Mouse (Mus musculus) T-helper 17 cell (primary cell): ENCODE data around the gene Cwc25.

Experiments used
- in situ Hi-C, 2 experiments: fragments of 300-600 bp; cut with MboI, MseI; formaldehyde crosslinking; loops; 1 replicate in 1 of 2; 2 replicates in 1 of 2; pipeline ENCODE4 v1.15.1; 2025; ENCODE audit warnings: high pct_unique_total_duplicates in 2 of 2

Gene Cwc25

GRCm38 (mm10) chr11:97701581-97702392 is 64.6 kb downstream of the Cwc25 start:
- in situ Hi-C loops = loop anchor here in 1 of 2 experiments (5.0 kb wide), 1 partner anchor 36 kb away; no protein-coding TSS in a partner anchor

DNA sequence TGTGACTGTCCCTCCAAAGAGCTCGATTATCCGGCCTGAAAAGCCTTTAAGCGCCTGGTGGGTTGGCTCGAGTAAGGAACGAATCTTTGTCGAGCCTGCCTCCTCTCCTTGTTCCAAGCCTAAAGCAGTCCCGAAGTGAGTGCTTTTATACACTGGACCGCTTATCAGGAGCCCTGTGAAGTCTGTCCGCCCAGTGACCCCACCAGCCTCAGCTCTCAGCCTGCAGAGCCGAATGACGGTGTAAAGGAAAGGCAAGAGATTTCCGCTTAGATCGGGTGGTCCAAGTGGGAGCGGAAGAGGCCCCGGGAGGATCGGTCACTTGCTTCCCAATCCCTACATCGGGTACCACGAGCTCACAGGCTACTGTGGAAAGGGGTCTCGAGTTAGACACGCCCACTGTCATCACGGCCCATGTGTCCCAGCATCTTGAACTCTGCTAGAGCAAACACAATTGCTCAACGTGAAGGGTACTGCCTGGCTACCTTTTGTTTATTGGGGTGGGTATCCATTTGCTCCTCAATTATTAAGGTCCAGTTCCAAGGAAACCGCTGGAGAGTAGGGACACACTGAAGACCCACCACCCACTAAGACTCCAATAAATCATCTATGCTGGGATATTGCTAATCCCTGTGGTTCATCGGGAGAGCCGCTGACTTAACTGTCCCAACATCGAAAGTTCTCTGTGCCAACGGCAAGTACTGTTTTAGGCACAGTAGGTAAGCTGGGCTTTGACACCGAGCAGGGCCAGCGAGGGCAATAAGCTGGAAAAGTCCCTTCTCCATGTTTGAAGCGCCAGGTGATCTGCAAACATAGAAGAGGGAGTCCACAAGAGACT is 65.4 kb downstream of the Cwc25 start:
- in situ Hi-C loops = loop anchor here in 1 of 2 experiments (5.0 kb wide), 1 partner anchor 36 kb away; no protein-coding TSS in a partner anchor

GRCm38 (mm10) chr11:97700003-97700745 is 66.2 kb downstream of the Cwc25 start, which contains the start of gene Pcgf2:
TSS of gene Pcgf2 (minus strand) at chr11:97700497.
- in situ Hi-C loops = loop anchor here in 1 of 2 experiments (5.0 kb wide), 1 partner anchor 37 kb away; no protein-coding TSS in a partner anchor

GRCm38 (mm10) chr11:97699626-97700002 is 66.7 kb downstream of the Cwc25 start:
- in situ Hi-C loops = loop anchor here in 1 of 2 experiments (5.0 kb wide), 2 partner anchors 38 to 67 kb away; no protein-coding TSS in a partner anchor

DNA sequence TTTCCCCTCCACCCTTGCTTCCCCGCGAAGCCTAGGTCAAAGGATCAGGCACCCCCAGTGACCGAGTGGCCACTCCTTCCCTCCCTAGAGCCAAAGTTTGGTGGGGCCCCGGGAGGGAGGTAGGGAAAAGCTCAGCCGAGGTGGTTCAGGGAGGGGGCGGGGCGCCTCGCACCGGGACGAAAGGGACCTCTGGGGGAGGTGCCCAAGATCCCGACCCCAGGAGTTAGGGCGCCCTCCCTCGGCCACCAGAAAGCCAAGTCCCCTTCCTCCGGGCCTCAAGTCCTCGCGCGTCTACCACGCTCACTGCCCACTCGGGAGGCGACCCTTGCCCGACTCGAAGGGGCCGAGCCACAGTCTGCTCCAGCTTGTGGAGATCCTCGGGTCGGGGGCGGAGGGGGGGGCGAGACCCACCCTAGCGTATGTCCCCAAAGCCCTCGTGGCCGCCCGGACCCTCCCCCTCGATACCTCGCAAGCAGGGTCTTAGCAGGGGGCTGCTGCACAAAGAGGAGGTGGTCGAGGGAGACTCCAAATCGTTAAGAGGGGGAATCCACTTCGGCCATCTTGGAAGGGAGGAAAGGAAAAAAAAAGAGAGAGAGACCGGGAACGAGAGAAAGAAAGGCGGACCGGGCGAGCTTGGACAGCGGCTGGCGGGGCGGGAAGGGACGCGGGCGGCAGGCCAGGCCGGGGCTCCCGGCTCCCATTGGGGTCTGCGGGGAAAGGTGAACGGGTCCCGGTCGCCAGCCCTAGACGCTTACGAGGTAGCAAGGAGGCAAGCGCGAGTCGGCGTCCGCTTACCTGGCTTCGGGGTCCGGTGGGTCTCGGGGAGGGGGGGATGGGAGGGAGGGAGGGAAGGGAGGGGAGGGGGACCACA is 67.4 kb downstream of the Cwc25 start:
- in situ Hi-C loops = loop anchor here in 1 of 2 experiments (5.0 kb wide), 1 partner anchor 67 kb away; no protein-coding TSS in a partner anchor

DNA sequence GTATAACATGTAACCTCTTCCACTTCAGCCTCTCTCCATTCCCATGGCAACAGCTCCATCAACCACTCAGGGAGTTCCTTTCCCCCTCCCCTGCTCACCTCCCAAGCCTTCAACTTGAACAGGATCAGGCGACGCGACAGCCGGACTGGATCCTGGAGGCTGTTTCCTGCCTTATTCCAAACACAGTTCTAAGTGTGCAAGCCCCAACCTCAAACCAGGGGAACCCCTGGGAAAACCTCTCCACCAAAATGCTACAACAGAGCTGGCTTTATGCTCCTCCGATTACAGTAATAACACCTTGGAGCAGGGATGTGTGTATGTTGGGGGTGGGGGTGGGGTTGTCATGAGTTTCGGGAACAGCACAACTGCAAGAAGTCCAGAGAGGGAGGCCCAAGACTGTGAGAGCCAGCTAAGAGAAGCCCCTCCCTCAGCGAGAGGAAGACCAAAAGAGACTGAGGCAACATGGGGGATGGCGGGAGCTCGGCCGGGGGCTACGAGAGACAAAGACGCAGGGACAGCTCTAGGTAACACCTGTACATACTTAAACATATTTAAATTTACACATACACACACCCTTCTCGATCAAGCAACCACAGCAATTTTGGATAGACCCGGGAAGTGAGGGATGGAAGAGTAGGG is 68.3 kb downstream of the Cwc25 start:
- in situ Hi-C loops = loop anchor here in 1 of 2 experiments (5.0 kb wide), 1 partner anchor 66 kb away; no protein-coding TSS in a partner anchor

- in situ Hi-C loops = loop anchor here in 1 of 2 experiments (5.0 kb wide), 1 partner anchor 65 kb away; no protein-coding TSS in a partner anchor
These were observed 69.0 kb downstream of the Cwc25 start for GRCm38 (mm10) chr11:97697199-97697890.

GRCm38 (mm10) chr11:97696669-97697068 is 69.7 kb downstream of the Cwc25 start:
- in situ Hi-C loops = loop anchor here in 1 of 2 experiments (5.0 kb wide), 1 partner anchor 64 kb away; no protein-coding TSS in a partner anchor

DNA sequence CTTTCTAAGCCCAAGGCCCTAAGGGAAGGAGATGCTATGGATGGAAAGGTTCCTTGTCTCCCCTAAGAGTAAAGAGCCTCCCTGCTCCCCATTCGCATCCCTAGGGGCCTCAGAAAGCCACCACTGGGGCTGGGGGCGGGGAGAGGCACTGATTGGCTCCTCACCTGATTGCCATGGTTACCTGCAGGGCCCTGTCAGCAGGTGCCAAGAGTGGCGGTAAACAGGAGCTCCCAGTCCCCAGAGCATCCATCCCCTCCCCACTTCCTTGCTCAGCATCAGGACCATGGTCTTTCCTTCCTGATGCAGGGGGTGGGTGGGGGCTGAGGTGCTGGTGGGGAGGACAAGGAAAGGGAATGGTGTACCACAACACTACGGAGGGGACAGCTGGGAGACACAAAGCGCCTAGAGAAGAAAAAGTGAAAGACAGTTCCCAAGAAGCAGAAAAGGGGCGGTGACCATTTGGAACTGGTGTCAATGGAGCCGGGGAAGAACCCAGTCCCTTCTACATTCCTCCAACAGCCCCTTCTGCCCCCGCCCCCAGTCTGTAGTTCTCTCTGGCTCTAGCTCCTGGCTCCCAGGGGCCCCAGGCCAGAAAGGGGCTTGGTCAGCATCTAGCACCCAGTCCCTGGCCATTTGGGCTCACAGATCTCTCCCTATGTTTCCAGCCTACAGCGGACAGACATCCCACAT is 70.5 kb downstream of the Cwc25 start:
- in situ Hi-C loops = loop anchor here in 1 of 2 experiments (5.0 kb wide), 1 partner anchor 64 kb away; no protein-coding TSS in a partner anchor
